Mouse (Mus musculus) forebrain, embryonic 10.5 days (tissue): ENCODE data around the gene 5430427O19Rik. TPM values are rescaled to one million over a fixed set of nuclear protein-coding genes. Genes with fewer than 3 reads are reported as not detected.

Source experiments
- DNase-seq: peaks from one replicate; pipeline ENCODE4 v3.0.0-alpha.2; 2017; ENCODE audit warnings: low spot score; ENCODE audit errors: extremely low spot score
- H3K27ac ChIP-seq: fragments of 300-500 bp; sonication (generic); 2 replicates; pipeline ENCODE4 v1.5.1; 2016; ENCODE audit warnings: mild to moderate bottlenecking
- H3K27me3 ChIP-seq: fragments of 300-500 bp; sonication (generic); 2 replicates; pipeline ENCODE4 v1.6.1; 2016; ENCODE audit warnings: mild to moderate bottlenecking; ENCODE audit not compliant: poor library complexity, severe bottlenecking
- H3K36me3 ChIP-seq: fragments of 300-500 bp; sonication (generic); replicated peaks from 2 replicates; pipeline ENCODE4 v1.6.1; 2016; ENCODE audit warnings: mild to moderate bottlenecking, moderate library complexity
- H3K4me1 ChIP-seq: fragments of 300-500 bp; sonication (generic); 2 replicates; pipeline ENCODE4 v1.6.1; 2016
- H3K4me3 ChIP-seq: fragments of 300-500 bp; sonication (generic); 2 replicates; pipeline ENCODE4 v1.5.1; 2016; ENCODE audit warnings: mild to moderate bottlenecking, moderate library complexity
- H3K9me3 ChIP-seq: fragments of 300-500 bp; sonication (generic); 2 replicates; pipeline ENCODE4 v1.6.1; 2016; ENCODE audit warnings: mild to moderate bottlenecking, moderate library complexity
- WGBS: fragments of 180-500 bp; shearing (Covaris S2); methylation state at CpG from one replicate; pipeline ENCODE4 v1.1.7; 2016; 5-methylcytosine and 5-hydroxymethylcytosine counted together
- polyA plus RNA-seq: library from polyadenylated mRNA; unstranded; fragments of >200 nt; fragmentation: Nextera tagmentation; extraction: Ambion mirVana; gene quantifications from 2 replicates; pipeline ENCODE4 v1.2.1, GENCODE M21; 2016

Gene 5430427O19Rik
- polyA plus RNA-seq, 1 experiment from 2014 or later, result 0.06 TPM

GRCm38 (mm10) chrX:85879198-85879977 lies 9.2 kb downstream of the 5430427O19Rik start:
- no peak for DNase-seq
- 61% methylated on average over 7 of the region's 7 CpGs for WGBS
- H3K27ac ChIP-seq, result no peak overlapping the region
- H3K4me3 ChIP-seq, result no peak overlapping the region
- H3K4me1 ChIP-seq, result no peaks in the 10 kb centered on the region
- no peaks in the 10 kb centered on the region for H3K36me3 ChIP-seq
- 0 out of 2 replicates have a peak, but pooled peaks cover 6% of the 10 kb centered on the region for H3K27me3 ChIP-seq
- H3K9me3 ChIP-seq, result no peaks in the 10 kb centered on the region

GRCm38 (mm10) chrX:85886651-85887050 lies 16.5 kb downstream of the 5430427O19Rik start:
- WGBS, result 54% methylated on average over 5 of the region's 5 CpGs
- no peak overlapping the region for H3K4me3 ChIP-seq
- H3K36me3 ChIP-seq, result no peaks in the 10 kb centered on the region
- H3K27ac ChIP-seq, result no peak overlapping the region
- H3K9me3 ChIP-seq, result no peaks in the 10 kb centered on the region
- no peaks in the 10 kb centered on the region for H3K27me3 ChIP-seq
- DNase-seq, result no peak
- no peaks in the 10 kb centered on the region for H3K4me1 ChIP-seq

DNA sequence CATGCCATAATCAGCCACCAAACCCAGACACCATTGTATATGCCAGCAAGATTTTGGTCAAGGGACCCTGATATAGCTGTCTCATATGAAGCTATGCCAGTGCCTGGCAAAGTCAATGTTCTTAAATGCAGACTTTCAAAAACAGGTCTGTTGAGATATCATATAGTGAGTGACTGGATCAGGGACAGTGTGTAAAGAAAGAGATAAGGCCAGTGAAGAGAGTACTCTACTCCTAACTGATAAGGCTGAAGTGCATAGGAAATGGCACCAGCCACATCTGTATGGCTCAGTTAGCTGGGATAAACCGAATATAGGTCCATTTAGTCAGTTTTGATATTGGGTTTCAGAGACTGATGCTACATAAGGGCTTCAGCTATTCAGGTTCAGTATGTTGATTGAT lies 31.0 kb downstream of the 5430427O19Rik start:
- 62% methylated on average over 1 of the region's 1 CpGs for WGBS
- no peaks in the 10 kb centered on the region for H3K4me1 ChIP-seq
- no peaks in the 10 kb centered on the region for H3K36me3 ChIP-seq
- no peaks in the 10 kb centered on the region for H3K27me3 ChIP-seq
- no peaks in the 10 kb centered on the region for H3K9me3 ChIP-seq
- H3K27ac ChIP-seq, result no peak overlapping the region
- no peak overlapping the region for H3K4me3 ChIP-seq
- DNase-seq, result no peak

- Histone ChIP-seq H3K27me3 (no peaks in the 10 kb centered on the region), H3K27ac (no peak overlapping the region), H3K9me3 (no peaks in the 10 kb centered on the region), H3K36me3 (no peaks in the 10 kb centered on the region), H3K4me1 (no peaks in the 10 kb centered on the region), H3K4me3 (no peak overlapping the region)
- 29% methylated on average over 3 of the region's 3 CpGs for WGBS
- DNase-seq, result no peak
Observed at GRCm38 (mm10) chrX:85919034-85919433, 48.9 kb downstream of the 5430427O19Rik start.

GRCm38 (mm10) chrX:85932991-85933390 lies 62.8 kb downstream of the 5430427O19Rik start:
- H3K27me3 ChIP-seq, result no peaks in the 10 kb centered on the region
- no peaks in the 10 kb centered on the region for H3K9me3 ChIP-seq
- no peak overlapping the region for H3K27ac ChIP-seq
- no peaks in the 10 kb centered on the region for H3K36me3 ChIP-seq
- H3K4me1 ChIP-seq, result no peaks in the 10 kb centered on the region
- DNase-seq, result no peak
- WGBS, result 17% methylated on average over 2 of the region's 2 CpGs
- no peak overlapping the region for H3K4me3 ChIP-seq

Other genes starting within 250 kb of the 5430427O19Rik start
- 7.2 and 7.3 TPM in 2 replicates for gene Gk, start 93.5 kb upstream of the 5430427O19Rik start, polyA plus RNA-seq
- not detected in 2 replicates for gene Samt3, start 173.8 kb downstream of the 5430427O19Rik start, polyA plus RNA-seq